Mouse (Mus musculus) bone marrow macrophage, adult 2 months (primary cell): Measurements from ENCODE around the gene Setd6. TPM values are rescaled to one million over a fixed set of nuclear protein-coding genes. Genes with fewer than 3 reads are reported as not detected.

ENCODE experiments used
- H3K27ac ChIP-seq: 2 replicates; pipeline ENCODE4 v1.5.1; 2012; ENCODE audit warnings: low read depth, low read length; ENCODE audit not compliant: insufficient read depth
- H3K4me1 ChIP-seq: 2 replicates; pipeline ENCODE4 v1.6.1; 2012; ENCODE audit warnings: low read length; ENCODE audit not compliant: control insufficient read depth, insufficient read depth
- H3K4me3 ChIP-seq: 2 replicates; pipeline ENCODE4 v1.5.1; 2012; ENCODE audit warnings: mild to moderate bottlenecking, low read length, moderate library complexity; ENCODE audit not compliant: insufficient read depth
- CTCF ChIP-seq: IDR thresholded peaks from 2 replicates; pipeline ENCODE4 v1.5.1; 2012; ENCODE audit warnings: low read depth, mild to moderate bottlenecking, low read length, moderate library complexity
- POLR2A ChIP-seq: IDR thresholded peaks from 2 replicates; pipeline ENCODE4 v1.6.1; 2012; ENCODE audit warnings: mild to moderate bottlenecking, low read depth, low read length, borderline replicate concordance
- polyA plus RNA-seq: library from polyadenylated mRNA; stranded (reverse); fragments of >200 nt; gene quantifications from 2 replicates; pipeline ENCODE4 v1.2.4, GENCODE M21; 2012; ENCODE audit not compliant: missing spikeins, insufficient read depth, insufficient read length

Setd6 gene
- polyA plus RNA-seq, 1 experiment: 11.2 TPM

DNA sequence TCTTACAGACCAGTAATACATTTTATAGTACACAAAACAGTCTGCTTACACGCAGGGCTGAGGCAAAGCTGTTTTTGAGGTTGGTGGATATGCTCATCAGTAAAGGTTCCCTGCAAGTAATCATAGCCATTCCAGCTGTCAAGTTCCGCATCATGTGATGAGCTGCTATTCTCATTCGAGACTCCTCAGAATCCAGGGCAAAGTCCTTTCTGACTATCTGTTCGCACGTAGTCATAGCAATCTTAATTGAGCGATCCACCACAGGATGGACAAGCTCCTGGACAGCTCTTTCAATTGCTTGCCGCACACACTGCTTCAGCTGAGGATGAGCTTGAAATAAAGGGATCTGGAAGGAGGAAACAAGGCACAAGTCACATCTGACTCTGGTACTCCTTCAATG, 26.1 kb downstream of the Setd6 start:
- Histone ChIP-seq H3K4me1 (peaks cover 4% of the 10 kb centered on the region), H3K27ac (no peak overlapping the region), H3K4me3 (no peak overlapping the region)
- TF ChIP-seq CTCF: no peak
- TF ChIP-seq POLR2A: no peak

GRCm38 (mm10) chr8:95748028-95748427, 32.3 kb downstream of the Setd6 start:
- no peak overlapping the region for H3K4me3 ChIP-seq
- H3K4me1 ChIP-seq: no peaks in the 10 kb centered on the region
- no peak for TF ChIP-seq POLR2A
- no peak for TF ChIP-seq CTCF
- no peak overlapping the region for H3K27ac ChIP-seq

DNA sequence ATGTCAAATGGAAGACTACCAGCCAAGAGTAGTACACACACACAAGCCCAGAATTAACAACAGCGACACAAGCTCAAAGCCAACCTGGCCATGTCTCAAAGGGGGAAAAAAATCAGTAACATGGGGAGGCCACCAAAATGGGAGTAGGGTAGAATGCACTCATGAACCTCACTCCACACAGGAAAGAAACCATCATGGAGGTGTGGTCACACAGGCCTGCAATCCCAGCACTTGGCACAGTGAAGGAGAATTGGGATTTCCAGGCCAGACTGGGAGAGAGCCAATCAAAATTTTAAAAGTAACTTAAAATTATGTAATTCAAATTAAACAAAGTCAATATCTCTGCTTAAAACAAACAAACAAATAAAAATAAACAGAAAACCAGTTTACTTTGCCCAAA, 36.2 kb downstream of the Setd6 start:
- Histone ChIP-seq H3K4me3 (no peak overlapping the region), H3K4me1 (no peaks in the 10 kb centered on the region), H3K27ac (no peak overlapping the region)
- TF ChIP-seq POLR2A (no peak), CTCF (no peak)

GRCm38 (mm10) chr8:95760323-95760722, 44.6 kb downstream of the Setd6 start:
- no peak for TF ChIP-seq CTCF
- no peak for TF ChIP-seq POLR2A
- H3K27ac ChIP-seq: no peak overlapping the region
- H3K4me3 ChIP-seq: no peak overlapping the region
- no peaks in the 10 kb centered on the region for H3K4me1 ChIP-seq

GRCm38 (mm10) chr8:95764133-95764532, 48.5 kb downstream of the Setd6 start:
- no peak overlapping the region for H3K27ac ChIP-seq
- no peak for TF ChIP-seq POLR2A
- TF ChIP-seq CTCF: no peak
- no peaks in the 10 kb centered on the region for H3K4me1 ChIP-seq
- no peak overlapping the region for H3K4me3 ChIP-seq

Other genes with a start within 250 kb of the Setd6 start
- 64.5 and 66.5 TPM in 2 replicates for gene Csnk2a2, start 225.8 kb upstream of the Setd6 start, polyA plus RNA-seq
- gene Ccdc113, start 181.8 kb upstream of the Setd6 start, polyA plus RNA-seq: not detected in 2 replicates
- gene Prss54, start 139.5 kb upstream of the Setd6 start, polyA plus RNA-seq: not detected in 2 replicates
- 6.8 and 7.4 TPM in 2 replicates for gene Gins3, start 82.4 kb upstream of the Setd6 start, polyA plus RNA-seq
- 0.89 and 1.0 TPM in 2 replicates for gene Ndrg4, start 38.9 kb upstream of the Setd6 start, polyA plus RNA-seq
- 58.5 and 66.1 TPM in 2 replicates for gene Cnot1, start 91.6 kb downstream of the Setd6 start, polyA plus RNA-seq
- 108 and 144 TPM in 2 replicates for gene Sap18b, start 109.5 kb downstream of the Setd6 start, polyA plus RNA-seq
- gene Slc38a7, start 137.7 kb downstream of the Setd6 start, polyA plus RNA-seq: 27.9 and 36.4 TPM in 2 replicates
- gene Got2, start 172.7 kb downstream of the Setd6 start, polyA plus RNA-seq: 56.2 and 66.5 TPM in 2 replicates